Mouse (Mus musculus): ENCODE measurements around the gene Porcn. TPM values are rescaled to one million over a fixed set of nuclear protein-coding genes. Genes with fewer than 3 reads are reported as not detected.

The Porcn gene
- polyA plus RNA-seq, 1 experiment from 2014 or later: 8.1 TPM

DNA sequence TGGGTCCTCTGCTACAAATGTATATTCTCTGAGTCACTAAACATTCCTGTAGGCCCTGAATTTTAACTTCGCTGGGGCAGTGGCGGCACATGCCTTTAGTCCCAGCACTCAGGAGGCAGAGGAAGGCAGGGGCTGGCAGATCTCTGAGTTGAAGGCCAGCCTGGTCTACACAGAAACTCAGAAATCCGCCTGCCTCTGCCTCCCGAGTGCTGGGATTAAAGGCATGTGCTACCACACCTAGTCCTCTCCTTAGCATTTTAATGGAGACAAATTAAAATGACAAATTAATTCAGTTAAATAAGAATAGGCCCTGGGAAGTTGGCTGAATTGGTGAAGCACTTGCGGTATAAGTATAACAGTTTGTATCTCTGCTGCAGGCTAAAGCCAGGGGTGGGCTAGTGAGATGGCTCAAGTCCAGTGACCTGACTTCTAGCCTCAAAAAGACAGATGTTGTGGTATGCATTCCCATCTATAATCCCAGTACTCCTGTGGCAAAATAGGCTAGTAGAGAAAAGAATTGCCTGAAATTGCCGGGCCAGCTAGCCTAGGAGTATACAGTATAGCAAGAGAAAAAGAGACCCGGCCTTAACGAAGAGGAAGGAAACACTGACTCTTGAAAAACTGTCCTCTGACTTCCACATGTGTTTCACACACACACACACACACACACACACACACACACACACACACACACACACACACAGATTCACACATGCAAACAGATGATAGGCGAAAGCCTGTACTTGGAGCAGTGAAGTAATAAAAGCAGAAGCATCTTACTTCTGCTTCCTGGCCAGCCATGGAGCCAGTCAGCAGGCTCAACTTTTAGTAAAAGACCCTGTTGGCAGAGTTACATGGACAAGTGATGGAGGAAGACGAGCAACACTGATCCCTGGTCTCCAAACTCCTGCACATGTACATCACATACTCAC is 38.3 kb downstream of the Porcn start:
- Histone ChIP-seq H3K27me3 (no peaks in the 10 kb centered on the region), H3K9me3 (replicated peaks) (no peaks in the 10 kb centered on the region), H3K9ac (no peak overlapping the region), H3K4me2 (no peak overlapping the region), H3K4me3 (replicated peaks) (no peak overlapping the region), H3K4me1 (no peaks in the 10 kb centered on the region), H3K36me3 (0 out of 2 replicates have a peak, but pooled peaks cover 24% of the 10 kb centered on the region), H3K27ac (no peak overlapping the region)
- ATAC-seq (replicated peaks; ENCODE audit: low FRiP score): no peak
- 90% methylated on average over 10 of the region's 10 CpGs for WGBS

- WGBS: 79% methylated on average over 4 of the region's 4 CpGs
- Histone ChIP-seq H3K27ac (no peak overlapping the region), H3K36me3 (0 out of 2 replicates have a peak, but pooled peaks cover 15% of the 10 kb centered on the region), H3K9ac (no peak overlapping the region), H3K4me2 (no peak overlapping the region), H3K27me3 (no peaks in the 10 kb centered on the region), H3K4me1 (no peaks in the 10 kb centered on the region), H3K4me3 (replicated peaks) (no peak overlapping the region), H3K9me3 (replicated peaks) (no peaks in the 10 kb centered on the region)
- ATAC-seq (replicated peaks; ENCODE audit: low FRiP score): no peak
These were observed 41.9 kb downstream of the Porcn start for GRCm38 (mm10) chrX:8164471-8164870.

GRCm38 (mm10) chrX:8163076-8163475 is 43.2 kb downstream of the Porcn start:
- Histone ChIP-seq H3K9ac (no peak overlapping the region), H3K9me3 (replicated peaks) (no peaks in the 10 kb centered on the region), H3K4me1 (no peaks in the 10 kb centered on the region), H3K4me3 (replicated peaks) (no peak overlapping the region), H3K27me3 (no peaks in the 10 kb centered on the region), H3K36me3 (0 out of 2 replicates have a peak, but pooled peaks cover 4% of the 10 kb centered on the region), H3K4me2 (no peak overlapping the region), H3K27ac (no peak overlapping the region)
- ATAC-seq (replicated peaks; ENCODE audit: low FRiP score): no peak
- 84% methylated on average over 5 of the region's 5 CpGs for WGBS

- Histone ChIP-seq H3K36me3 (peaks cover 36% of the 10 kb centered on the region), H3K9me3 (replicated peaks) (no peaks in the 10 kb centered on the region), H3K9ac (peak within 1 kb of the TSS; percentile 79), H3K27me3 (no peaks in the 10 kb centered on the region), H3K4me2 (peak within 1 kb of the TSS; percentile 74), H3K4me3 (replicated peaks) (peak within 1 kb of the TSS; percentile 65), H3K4me1 (peaks cover 10% of the 10 kb centered on the region), H3K27ac (peak within 1 kb of the TSS; percentile 98)
- ATAC-seq (replicated peaks; ENCODE audit: low FRiP score): peak; percentile 96
- WGBS: 10% methylated on average over 61 of the region's 65 CpGs
These were observed 61.0 kb downstream of the Porcn start, which contains the start of gene Rbm3 for GRCm38 (mm10) chrX:8145153-8145991. Rbm3 (minus strand) TSS chrX:8145880.

Other genes with a start within 250 kb of the Porcn start
- gene Gata1, start 228.5 kb downstream of the Porcn start, polyA plus RNA-seq (2015; fragmentation: Nextera tagmentation; extraction: Ambion mirVana): 1.2 and 2.3 TPM in 2 replicates
- 0.35 TPM in 1 of 2 replicates, not detected in the other for gene Glod5, start 188.0 kb downstream of the Porcn start, polyA plus RNA-seq (2015; fragmentation: Nextera tagmentation; extraction: Ambion mirVana)
- 69.0 and 69.5 TPM in 2 replicates for gene Suv39h1, start 131.8 kb downstream of the Porcn start, polyA plus RNA-seq (2015; fragmentation: Nextera tagmentation; extraction: Ambion mirVana)
- gene Was, start 116.0 kb downstream of the Porcn start, polyA plus RNA-seq (2015; fragmentation: Nextera tagmentation; extraction: Ambion mirVana): 0.23 and 0.49 TPM in 2 replicates
- 22.7 and 29.3 TPM in 2 replicates for gene Wdr13, start 73.6 kb downstream of the Porcn start, polyA plus RNA-seq (2015; fragmentation: Nextera tagmentation; extraction: Ambion mirVana)
- 490 and 492 TPM in 2 replicates for gene Rbm3, start 60.6 kb downstream of the Porcn start, polyA plus RNA-seq (2015; fragmentation: Nextera tagmentation; extraction: Ambion mirVana)
- gene Tbc1d25, start 30.3 kb downstream of the Porcn start, polyA plus RNA-seq (2015; fragmentation: Nextera tagmentation; extraction: Ambion mirVana): 12.1 and 12.2 TPM in 2 replicates
- 34.1 and 36.9 TPM in 2 replicates for gene Ebp, start 13.0 kb downstream of the Porcn start, polyA plus RNA-seq (2015; fragmentation: Nextera tagmentation; extraction: Ambion mirVana)
- 39.7 and 40.4 TPM in 2 replicates for gene Ftsj1, start 45.9 kb upstream of the Porcn start, polyA plus RNA-seq (2015; fragmentation: Nextera tagmentation; extraction: Ambion mirVana)
- 1.4 and 3.4 TPM in 2 replicates for gene Slc38a5, start 64.6 kb upstream of the Porcn start, polyA plus RNA-seq (2015; fragmentation: Nextera tagmentation; extraction: Ambion mirVana)
- not detected in 2 replicates for gene Ssxb10, start 120.9 kb upstream of the Porcn start, polyA plus RNA-seq (2015; fragmentation: Nextera tagmentation; extraction: Ambion mirVana)
- not detected in 2 replicates for gene Ssxb9, start 160.5 kb upstream of the Porcn start, polyA plus RNA-seq (2015; fragmentation: Nextera tagmentation; extraction: Ambion mirVana)
- not detected in 2 replicates for gene Ssxb1, start 206.8 kb upstream of the Porcn start, polyA plus RNA-seq (2015; fragmentation: Nextera tagmentation; extraction: Ambion mirVana)

All from kidney, embryonic 15.5 days (tissue).